Mouse (Mus musculus): Measurements from ENCODE around the gene Dazl.
"Not testable (repeated sequence)": the region's sequence is repeated elsewhere in the genome, so short reads cannot be mapped to it uniquely, and the experiment has no call there.

The Dazl gene

GRCm38 (mm10) chr17:50291485-50292200, 1.8 kb downstream of the Dazl start:
- DNase-seq (ENCODE audit: low spot score) = no peak

GRCm38 (mm10) chr17:50284845-50285244, 8.6 kb downstream of the Dazl start:
- DNase-seq (ENCODE audit: low spot score) = no peak

- not testable (repeated sequence) for DNase-seq (ENCODE audit: low spot score)
These were observed 31.8 kb downstream of the Dazl start for GRCm38 (mm10) chr17:50261615-50262014.

- no peak for DNase-seq (ENCODE audit: low spot score)
These were observed 32.6 kb downstream of the Dazl start for GRCm38 (mm10) chr17:50260856-50261255.

- DNase-seq (ENCODE audit: low spot score) = no peak
These were observed 46.8 kb downstream of the Dazl start for GRCm38 (mm10) chr17:50246605-50247004.

- DNase-seq (ENCODE audit: low spot score) = no peak
These were observed 48.8 kb downstream of the Dazl start for GRCm38 (mm10) chr17:50244675-50245074.

GRCm38 (mm10) chr17:50243326-50243725, 50.1 kb downstream of the Dazl start:
- DNase-seq (ENCODE audit: low spot score) = no peak

GRCm38 (mm10) chr17:50237818-50238610, 55.4 kb downstream of the Dazl start:
- DNase-seq (ENCODE audit: low spot score) = no peak

- DNase-seq (ENCODE audit: low spot score) = peak; percentile 59
These were observed 56.1 kb downstream of the Dazl start for GRCm38 (mm10) chr17:50237436-50237709.

- DNase-seq (ENCODE audit: low spot score) = no peak
These were observed 56.6 kb downstream of the Dazl start for GRCm38 (mm10) chr17:50236702-50237435.

GRCm38 (mm10) chr17:50235943-50236701, 57.3 kb downstream of the Dazl start:
- DNase-seq (ENCODE audit: low spot score) = no peak

GRCm38 (mm10) chr17:50233956-50234355, 59.5 kb downstream of the Dazl start:
- no peak for DNase-seq (ENCODE audit: low spot score)

GRCm38 (mm10) chr17:50232821-50233220, 60.6 kb downstream of the Dazl start:
- no peak for DNase-seq (ENCODE audit: low spot score)

GRCm38 (mm10) chr17:50231206-50231605, 62.2 kb downstream of the Dazl start:
- no peak for DNase-seq (ENCODE audit: low spot score)

- no peak for DNase-seq (ENCODE audit: low spot score)
These were observed 63.9 kb downstream of the Dazl start for GRCm38 (mm10) chr17:50229534-50229933.

Data from ovary, postnatal 10 days (tissue).